Mouse (Mus musculus) ES-E14 (cell line): Measurements from ENCODE around the gene 4932414N04Rik. TPM values are rescaled to one million over a fixed set of nuclear protein-coding genes. Genes with fewer than 3 reads are reported as not detected.
"Not testable (repeated sequence)": the region's sequence is repeated elsewhere in the genome, so short reads cannot be mapped to it uniquely, and the experiment has no call there.

ENCODE experiments used
- DNase-seq: peaks from one replicate; pipeline ENCODE4 v3.0.0-alpha.2; 2013; ENCODE audit warnings: low read depth, low spot score
- H3K27ac ChIP-seq: 2 replicates; pipeline ENCODE4 v1.5.1; 2012; ENCODE audit warnings: low read depth, mild to moderate bottlenecking, low read length, moderate library complexity, mixed read lengths; ENCODE audit not compliant: poor library complexity, insufficient read depth, severe bottlenecking
- H3K36me3 ChIP-seq: 2 replicates; pipeline ENCODE4 v1.6.1; 2012; ENCODE audit warnings: mild to moderate bottlenecking, low read length, moderate library complexity, mixed read lengths; ENCODE audit not compliant: control insufficient read depth, poor library complexity, insufficient read depth, severe bottlenecking
- H3K4me1 ChIP-seq, 2 experiments: fragments of 150-350 bp in 1 of 2; sonication (generic) in 1 of 2; 2 replicates each; pipeline ENCODE4 v1.6.1; 2012; ENCODE audit warnings: low read length in 2 of 2, mild to moderate bottlenecking in 1 of 2, mixed read lengths in 1 of 2; ENCODE audit not compliant: control insufficient read depth in 2 of 2, insufficient read depth in 2 of 2, poor library complexity in 1 of 2
- H3K4me3 ChIP-seq, 2 experiments: fragments of 150-350 bp in 1 of 2; sonication (generic) in 1 of 2; 2 replicates each; pipeline ENCODE4 v1.5.1; 2012; ENCODE audit warnings: low read length in 2 of 2, low read depth in 1 of 2, mild to moderate bottlenecking in 1 of 2, mixed read lengths in 1 of 2; ENCODE audit not compliant: insufficient read depth in 1 of 2, poor library complexity in 1 of 2, severe bottlenecking in 1 of 2
- H3K9ac ChIP-seq: 2 replicates; pipeline ENCODE4 v1.6.1; 2012; ENCODE audit warnings: low read depth, mild to moderate bottlenecking, low read length, mixed read lengths; ENCODE audit not compliant: poor library complexity, insufficient read depth, severe bottlenecking
- H3K9me3 ChIP-seq: fragments of 150-350 bp; sonication (generic); 2 replicates; pipeline ENCODE4 v1.6.1; 2012; ENCODE audit warnings: low read depth, mild to moderate bottlenecking, low read length; ENCODE audit not compliant: control insufficient read depth, insufficient read depth
- CHD2 ChIP-seq: IDR thresholded peaks from 2 replicates; pipeline ENCODE4 v1.6.1; 2014; ENCODE audit warnings: mild to moderate bottlenecking, low read depth, low read length, inconsistent platforms
- HCFC1 ChIP-seq: IDR thresholded peaks from 2 replicates; pipeline ENCODE4 v1.6.1; 2012; ENCODE audit warnings: low read length, inconsistent platforms, borderline replicate concordance; ENCODE audit not compliant: insufficient read depth
- MAFK ChIP-seq: IDR thresholded peaks from 2 replicates; pipeline ENCODE4 v1.6.1; 2014; ENCODE audit warnings: mild to moderate bottlenecking, low read depth, low read length, inconsistent platforms; ENCODE audit not compliant: insufficient read depth
- ZC3H11A ChIP-seq: IDR thresholded peaks from 2 replicates; pipeline ENCODE4 v1.6.1; 2012; ENCODE audit warnings: low read depth, mild to moderate bottlenecking, inconsistent platforms, low read length, borderline replicate concordance
- ZNF384 ChIP-seq: IDR thresholded peaks from 2 replicates; pipeline ENCODE4 v1.6.1; 2012; ENCODE audit warnings: low read depth, low read length, inconsistent platforms
- in situ Hi-C, 2 experiments: fragments of 600-800 bp; cut with MboI; formaldehyde crosslinking; loops; one replicate each; pipeline ENCODE4 v1.15.1; 2025; ENCODE audit warnings: low sequenced_read_pairs in 2 of 2, inconsistent platforms in 1 of 2; ENCODE audit not compliant: unreplicated experiment in 2 of 2
- total RNA-seq: library from RNA; depleted of rRNA; stranded (reverse); fragments of 300-350 nt; gene quantifications from 2 replicates; pipeline ENCODE4 v1.2.3, GENCODE M21; 2012; rRNA removed

4932414N04Rik gene
- total RNA-seq, result not detected in 2 replicates

DNA sequence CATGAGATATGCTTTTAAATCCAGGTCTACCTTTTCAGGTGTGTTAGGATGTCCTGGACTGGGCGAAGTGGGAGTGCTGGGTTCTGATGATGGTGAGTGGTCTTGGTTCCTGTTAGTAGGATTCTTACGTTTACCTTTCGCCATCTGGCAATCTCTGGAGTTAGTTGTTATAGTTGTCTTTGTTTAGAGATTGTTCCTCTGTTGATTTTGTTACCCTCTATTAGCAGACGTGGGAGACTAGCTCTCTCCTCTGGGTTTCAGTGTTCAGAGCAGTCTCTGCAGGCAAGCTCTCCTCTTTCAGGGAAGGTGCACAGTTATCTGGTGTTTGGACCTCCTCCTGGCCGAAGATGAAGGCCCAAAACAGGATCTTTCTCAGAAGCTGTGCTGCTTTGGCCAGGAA is at the start of gene 4932414N04Rik:
4932414N04Rik (plus strand) TSS at position 301 of the 400 bp plus-strand sequence.
- in situ Hi-C loops, result not testable (repeated sequence)

DNA sequence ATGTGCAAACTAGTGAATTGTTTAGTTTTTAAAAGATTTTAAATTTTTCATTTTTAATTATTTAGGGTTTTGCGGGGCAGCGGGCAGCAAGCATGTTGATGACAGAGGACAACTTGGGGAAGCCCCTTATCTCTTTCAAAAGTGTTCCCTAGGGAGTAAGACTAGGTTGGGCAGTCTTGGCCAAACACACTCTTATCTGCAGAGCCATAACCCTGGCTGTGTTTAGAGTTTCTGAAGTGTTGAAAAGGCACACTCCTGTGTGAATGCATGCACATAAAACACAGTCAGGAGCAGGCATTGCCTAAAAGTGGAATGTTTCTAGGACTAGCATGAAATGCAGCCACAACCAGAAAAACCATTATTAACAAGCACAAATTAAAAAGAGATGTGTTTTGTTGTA is 75.9 kb downstream of the 4932414N04Rik start:
- H3K27ac ChIP-seq, result no peak overlapping the region
- no peak overlapping the region for H3K4me3 ChIP-seq
- in situ Hi-C loops, result no loop called here
- TF ChIP-seq ZNF384 (no peak), ZC3H11A (no peak), CHD2 (no peak)
- H3K4me1 ChIP-seq, result no peaks in the 10 kb centered on the region
- no peaks in the 10 kb centered on the region for H3K36me3 ChIP-seq
- no peaks in the 10 kb centered on the region for H3K9me3 ChIP-seq
- H3K9ac ChIP-seq, result no peak overlapping the region
- no peak for DNase-seq

More for the DNA sequence above, at the start of gene 4932414N04Rik:
- not testable (repeated sequence) for H3K9me3 ChIP-seq, H3K27ac ChIP-seq, H3K4me1 ChIP-seq, DNase-seq, H3K36me3 ChIP-seq, H3K9ac ChIP-seq, H3K4me3 ChIP-seq

DNA sequence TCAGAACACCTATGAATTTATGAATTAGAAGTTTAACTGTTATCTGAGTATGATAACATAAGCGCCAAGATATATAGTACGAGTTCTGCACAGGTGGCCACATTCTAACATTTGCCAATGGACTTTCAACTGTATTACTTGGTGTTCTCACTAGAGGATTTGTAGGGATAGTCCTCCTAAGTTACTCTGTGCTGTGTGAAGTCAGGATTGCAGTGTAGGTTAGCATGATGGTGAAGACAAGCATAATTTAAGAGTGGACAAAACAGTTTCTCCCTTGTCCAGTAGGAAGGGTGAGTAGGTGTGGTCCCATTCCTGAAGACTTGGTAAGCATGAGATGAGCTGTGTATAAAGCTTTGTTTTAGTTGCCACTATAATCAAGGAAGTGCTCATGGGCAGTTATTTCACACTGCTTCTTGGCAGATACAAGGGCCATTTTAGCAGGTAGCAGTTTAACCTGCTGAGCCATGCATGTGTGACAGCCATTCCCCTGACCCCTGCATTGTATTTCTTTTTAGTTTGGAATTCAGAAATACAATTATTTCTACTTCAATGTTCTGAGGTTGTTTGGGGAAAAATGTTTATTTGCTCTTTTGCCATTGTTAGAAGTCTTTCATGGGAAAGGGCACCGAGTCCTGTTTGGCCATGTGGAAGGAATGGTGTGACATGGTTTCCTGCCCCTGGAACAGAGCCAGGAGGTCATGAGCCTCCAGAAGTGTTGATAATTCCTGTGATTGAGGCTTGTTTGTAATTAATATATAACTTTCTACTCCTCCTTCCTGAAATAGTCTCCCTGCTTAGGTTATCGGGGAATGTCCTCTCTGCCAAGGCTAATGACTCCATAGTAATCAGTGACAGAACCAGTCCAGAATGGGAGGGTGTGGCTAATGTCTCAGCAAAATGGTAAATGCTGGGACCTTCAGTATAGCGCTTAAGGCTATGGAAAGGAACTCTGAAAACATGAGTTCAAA is 83.8 kb downstream of the 4932414N04Rik start:
- no peaks in the 10 kb centered on the region for H3K36me3 ChIP-seq
- no peaks in the 10 kb centered on the region for H3K4me1 ChIP-seq
- in situ Hi-C loops, result no loop called here
- no peak overlapping the region for H3K27ac ChIP-seq
- no peak overlapping the region for H3K9ac ChIP-seq
- DNase-seq, result no peak
- H3K4me3 ChIP-seq, result no peak overlapping the region
- no peaks in the 10 kb centered on the region for H3K9me3 ChIP-seq
- TF ChIP-seq HCFC1 (no peak), MAFK (no peak), CHD2 (no peak), ZC3H11A (no peak), ZNF384 (no peak)

DNA sequence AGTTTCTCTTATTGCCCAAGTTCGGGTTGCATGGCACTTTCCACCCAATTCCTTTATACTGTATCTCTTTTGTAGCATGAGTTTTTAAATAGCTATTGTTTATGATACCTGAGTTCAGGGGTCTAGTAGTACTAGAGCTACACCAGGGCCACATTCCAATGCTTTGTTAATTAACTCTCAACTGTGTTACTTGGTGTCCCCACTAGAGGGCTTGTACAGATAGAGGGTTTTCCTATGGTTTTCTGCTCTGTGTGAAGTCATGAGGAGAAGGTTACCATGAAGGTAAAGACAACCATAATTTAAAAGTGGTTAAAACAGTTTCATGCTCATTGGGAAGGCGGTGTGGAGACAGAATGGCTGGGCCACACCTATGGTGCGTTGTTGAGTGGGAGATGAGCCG is 88.3 kb downstream of the 4932414N04Rik start:
- Histone ChIP-seq H3K27ac (no peak overlapping the region), H3K9me3 (no peaks in the 10 kb centered on the region), H3K4me1 (no peaks in the 10 kb centered on the region), H3K9ac (no peak overlapping the region), H3K36me3 (no peaks in the 10 kb centered on the region), H3K4me3 (no peak overlapping the region)
- DNase-seq, result peak; percentile 53
- TF ChIP-seq ZNF384 (no peak), CHD2 (no peak), HCFC1 (no peak), MAFK (no peak), ZC3H11A (no peak)
- in situ Hi-C loops, result no loop called here

DNA sequence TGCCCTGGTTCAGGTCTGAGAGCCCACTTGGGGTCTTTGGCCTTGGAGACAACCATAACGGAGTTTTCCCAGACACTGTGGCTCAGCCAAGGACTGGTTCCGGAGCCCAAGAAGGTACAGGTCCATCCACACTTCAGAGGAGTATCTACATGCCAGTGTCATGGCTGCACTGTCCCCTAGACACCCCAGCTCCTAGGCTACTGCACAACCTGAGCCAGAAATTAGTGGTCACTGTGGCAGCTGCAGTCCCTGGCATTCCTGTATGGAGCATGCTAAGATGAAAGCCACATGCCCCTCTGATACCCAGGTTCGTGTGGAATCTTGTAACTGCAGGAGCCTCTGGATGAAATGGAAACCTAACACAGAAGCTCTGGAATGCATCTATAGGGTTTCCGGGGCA is 99.9 kb downstream of the 4932414N04Rik start:
- TF ChIP-seq MAFK, result no peak
- Histone ChIP-seq H3K9me3 (no peaks in the 10 kb centered on the region), H3K4me1 (no peaks in the 10 kb centered on the region), H3K27ac (no peak overlapping the region), H3K36me3 (no peaks in the 10 kb centered on the region), H3K9ac (no peak overlapping the region), H3K4me3 (no peak overlapping the region)
- DNase-seq, result no peak
- in situ Hi-C loops, result loop anchor here in 1 of 2 experiments (5.0 kb wide), 1 partner anchor 189 kb away; no protein-coding TSS in a partner anchor
